Mouse (Mus musculus): Measurements from ENCODE around the gene Zfp467. TPM values are rescaled to one million over a fixed set of nuclear protein-coding genes. Genes with fewer than 3 reads are reported as not detected.

Zfp467 gene
- polyA plus RNA-seq (2012; rRNA removed): 67.0 and 80.0 TPM in 2 replicates

DNA sequence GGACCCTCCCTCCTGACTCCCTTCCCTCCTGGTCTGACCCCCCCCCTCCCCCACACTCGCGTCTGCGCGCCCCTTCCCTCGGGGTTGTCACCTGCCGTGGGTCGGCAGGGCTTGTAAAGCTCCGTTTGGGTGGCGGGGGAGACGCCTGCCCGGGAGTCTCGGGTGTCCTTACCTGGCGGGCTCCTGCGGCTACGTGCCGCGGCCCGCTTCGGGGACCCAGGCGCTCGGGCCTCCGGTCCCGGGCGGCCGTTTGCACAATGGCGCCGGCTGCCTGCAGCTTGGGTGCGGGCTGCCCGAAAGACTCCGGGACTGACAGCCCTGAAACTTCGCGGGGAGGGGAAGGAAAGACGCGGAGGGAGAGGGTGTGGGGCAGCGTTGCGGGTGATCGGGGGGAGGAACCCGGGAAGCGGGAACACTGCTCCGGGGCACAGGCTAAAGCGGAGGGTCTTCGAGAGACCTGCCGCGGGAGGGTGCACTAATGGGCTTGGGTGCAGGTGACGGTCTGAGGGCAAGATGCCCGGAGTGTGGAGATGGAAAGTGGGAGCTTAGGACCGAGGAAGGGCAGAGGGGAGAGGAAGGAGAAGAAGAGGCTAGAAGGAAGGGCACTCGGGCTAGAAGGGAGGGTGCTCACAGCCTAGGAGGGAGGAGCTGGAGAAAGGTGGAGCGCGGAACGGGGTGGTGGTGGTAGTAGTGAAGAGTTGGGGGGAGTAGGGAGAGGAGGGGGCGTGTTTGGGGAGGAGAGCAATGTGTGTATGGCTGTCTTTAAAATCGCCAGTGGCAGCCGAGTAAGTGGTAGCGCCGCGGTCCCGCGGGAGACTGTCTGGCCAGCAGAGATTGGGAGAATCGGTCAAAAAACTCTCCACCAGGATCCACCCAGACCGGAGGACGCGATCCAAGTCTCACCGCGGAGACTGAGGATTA, at the start of gene Zfp467:
Gene Zfp467, minus strand, starts transcription at position 645 of the 921 bp plus-strand sequence.
- WGBS: 1% methylated on average over 65 of the region's 65 CpGs
- H3K4me3 ChIP-seq (ENCODE audit: insufficient read depth, low read depth, low read length): peak within 1 kb of the TSS; percentile 77
- H3K27me3 ChIP-seq (replicated peaks; ENCODE audit: control insufficient read depth, insufficient read depth, low read length): no peaks in the 10 kb centered on the region
- H3K36me3 ChIP-seq (ENCODE audit: control insufficient read depth, insufficient read depth, low read length): no peaks in the 10 kb centered on the region; the same call in 1 of the 2 replicates
- peaks cover 16% of the 10 kb centered on the region; the same call in 1 of the 2 replicates for H3K4me1 ChIP-seq (ENCODE audit: control insufficient read depth, insufficient read depth, low read length)
- TF ChIP-seq POLR2A (IDR thresholded peaks at IDR 0.05; ENCODE audit: low read depth, low read length): peak; percentile 80
- no peak for TF ChIP-seq CTCF (conservative IDR thresholded peaks at IDR 0.05; ENCODE audit: insufficient read depth, insufficient read length, low read depth, low read length)
- peak; percentile 77 for DNase-seq
- peak within 1 kb of the TSS; percentile 100 for H3K27ac ChIP-seq (ENCODE audit: insufficient read depth, low read depth, low read length)

DNA sequence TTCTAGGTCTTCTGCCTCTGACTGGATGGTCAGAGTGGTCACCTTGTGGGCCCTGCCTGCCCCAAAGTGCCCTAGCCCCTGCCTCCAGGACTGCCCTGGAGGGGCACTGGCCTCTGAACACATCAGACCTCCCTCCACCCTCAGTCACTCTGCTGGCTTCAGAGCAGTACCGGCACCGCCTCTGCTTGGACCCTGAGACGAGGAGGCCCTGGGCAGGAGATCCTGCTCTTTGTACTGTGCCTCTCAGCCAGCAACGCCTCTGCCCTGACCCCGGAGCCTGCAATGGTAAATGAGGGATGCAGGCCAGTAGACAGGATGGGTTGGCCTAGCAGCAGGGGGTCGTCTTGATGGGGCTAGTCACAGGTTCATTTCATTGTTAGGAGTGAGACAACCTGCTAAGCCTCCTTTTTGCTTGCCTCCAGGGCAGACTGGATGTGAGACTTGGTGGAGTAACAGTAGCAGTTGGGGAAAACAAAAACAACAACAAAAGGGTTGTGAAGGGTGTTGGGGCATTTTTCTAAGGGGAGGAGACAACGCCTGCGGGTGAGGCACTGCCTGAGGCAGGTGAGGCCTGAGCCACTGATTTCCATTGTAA, 47.6 kb upstream of the Zfp467 start:
- Histone ChIP-seq H3K27ac (ENCODE audit: insufficient read depth, low read depth, low read length) (no peak overlapping the region), H3K4me1 (ENCODE audit: control insufficient read depth, insufficient read depth, low read length) (no peaks in the 10 kb centered on the region), H3K27me3 (replicated peaks; ENCODE audit: control insufficient read depth, insufficient read depth, low read length) (no peaks in the 10 kb centered on the region), H3K36me3 (ENCODE audit: control insufficient read depth, insufficient read depth, low read length) (no peaks in the 10 kb centered on the region), H3K4me3 (ENCODE audit: insufficient read depth, low read depth, low read length) (no peak overlapping the region)
- TF ChIP-seq POLR2A (IDR thresholded peaks at IDR 0.05; ENCODE audit: low read depth, low read length) (no peak), CTCF (conservative IDR thresholded peaks at IDR 0.05; ENCODE audit: insufficient read depth, insufficient read length, low read depth, low read length) (no peak)
- WGBS: 33% methylated on average over 8 of the region's 8 CpGs
- DNase-seq: peak; percentile 78

DNA sequence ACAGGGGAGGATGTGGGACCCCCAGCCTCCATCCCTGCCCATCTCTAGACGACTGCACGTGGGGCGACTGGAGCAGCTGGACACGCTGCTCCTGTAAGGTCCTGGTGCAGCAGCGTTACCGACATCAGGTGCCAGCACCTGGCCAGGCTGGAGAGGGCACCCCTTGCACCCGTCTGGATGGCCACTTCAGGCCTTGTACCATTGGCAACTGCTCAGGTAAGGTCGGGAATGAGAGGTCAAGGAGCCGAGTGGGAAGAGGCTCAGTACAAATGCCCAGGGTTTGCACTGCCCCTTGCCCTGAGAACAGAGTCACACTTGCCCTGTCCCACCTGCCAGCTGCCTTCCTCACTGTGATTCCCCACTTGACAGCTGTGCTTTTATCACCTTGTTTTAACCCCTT, 45.7 kb upstream of the Zfp467 start:
- Histone ChIP-seq H3K4me3 (ENCODE audit: insufficient read depth, low read depth, low read length) (no peak overlapping the region), H3K36me3 (ENCODE audit: control insufficient read depth, insufficient read depth, low read length) (no peaks in the 10 kb centered on the region), H3K27ac (ENCODE audit: insufficient read depth, low read depth, low read length) (no peak overlapping the region), H3K27me3 (replicated peaks; ENCODE audit: control insufficient read depth, insufficient read depth, low read length) (no peaks in the 10 kb centered on the region), H3K4me1 (ENCODE audit: control insufficient read depth, insufficient read depth, low read length) (no peaks in the 10 kb centered on the region)
- TF ChIP-seq POLR2A (IDR thresholded peaks at IDR 0.05; ENCODE audit: low read depth, low read length): no peak
- TF ChIP-seq CTCF (conservative IDR thresholded peaks at IDR 0.05; ENCODE audit: insufficient read depth, insufficient read length, low read depth, low read length): no peak
- WGBS: 70% methylated on average over 9 of the region's 9 CpGs
- DNase-seq: peak; percentile 25

DNA sequence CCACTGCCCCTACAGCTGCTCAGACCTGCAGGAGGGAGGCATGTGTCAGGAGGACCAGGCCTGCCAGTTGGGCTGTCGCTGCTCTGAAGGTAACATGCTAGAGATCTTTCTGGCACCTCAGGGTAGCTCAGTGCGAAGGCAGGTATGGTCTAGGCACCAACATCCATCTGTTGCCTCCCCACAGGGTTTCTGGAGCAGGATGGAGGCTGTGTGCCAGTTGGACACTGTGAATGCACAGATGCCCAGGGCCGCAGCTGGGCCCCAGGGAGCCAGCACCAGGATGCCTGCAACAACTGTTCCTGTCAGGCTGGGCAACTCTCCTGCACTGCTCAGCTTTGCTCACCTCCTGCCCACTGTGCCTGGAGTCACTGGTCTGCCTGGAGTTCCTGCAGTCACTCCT, 44.1 kb upstream of the Zfp467 start:
- Histone ChIP-seq H3K36me3 (ENCODE audit: control insufficient read depth, insufficient read depth, low read length) (no peaks in the 10 kb centered on the region), H3K4me1 (ENCODE audit: control insufficient read depth, insufficient read depth, low read length) (no peaks in the 10 kb centered on the region), H3K27me3 (replicated peaks; ENCODE audit: control insufficient read depth, insufficient read depth, low read length) (no peaks in the 10 kb centered on the region), H3K4me3 (ENCODE audit: insufficient read depth, low read depth, low read length) (no peak overlapping the region), H3K27ac (ENCODE audit: insufficient read depth, low read depth, low read length) (no peak overlapping the region)
- 98% methylated on average over 3 of the region's 3 CpGs for WGBS
- no peak for DNase-seq
- TF ChIP-seq CTCF (conservative IDR thresholded peaks at IDR 0.05; ENCODE audit: insufficient read depth, insufficient read length, low read depth, low read length) (no peak), POLR2A (IDR thresholded peaks at IDR 0.05; ENCODE audit: low read depth, low read length) (no peak)

DNA sequence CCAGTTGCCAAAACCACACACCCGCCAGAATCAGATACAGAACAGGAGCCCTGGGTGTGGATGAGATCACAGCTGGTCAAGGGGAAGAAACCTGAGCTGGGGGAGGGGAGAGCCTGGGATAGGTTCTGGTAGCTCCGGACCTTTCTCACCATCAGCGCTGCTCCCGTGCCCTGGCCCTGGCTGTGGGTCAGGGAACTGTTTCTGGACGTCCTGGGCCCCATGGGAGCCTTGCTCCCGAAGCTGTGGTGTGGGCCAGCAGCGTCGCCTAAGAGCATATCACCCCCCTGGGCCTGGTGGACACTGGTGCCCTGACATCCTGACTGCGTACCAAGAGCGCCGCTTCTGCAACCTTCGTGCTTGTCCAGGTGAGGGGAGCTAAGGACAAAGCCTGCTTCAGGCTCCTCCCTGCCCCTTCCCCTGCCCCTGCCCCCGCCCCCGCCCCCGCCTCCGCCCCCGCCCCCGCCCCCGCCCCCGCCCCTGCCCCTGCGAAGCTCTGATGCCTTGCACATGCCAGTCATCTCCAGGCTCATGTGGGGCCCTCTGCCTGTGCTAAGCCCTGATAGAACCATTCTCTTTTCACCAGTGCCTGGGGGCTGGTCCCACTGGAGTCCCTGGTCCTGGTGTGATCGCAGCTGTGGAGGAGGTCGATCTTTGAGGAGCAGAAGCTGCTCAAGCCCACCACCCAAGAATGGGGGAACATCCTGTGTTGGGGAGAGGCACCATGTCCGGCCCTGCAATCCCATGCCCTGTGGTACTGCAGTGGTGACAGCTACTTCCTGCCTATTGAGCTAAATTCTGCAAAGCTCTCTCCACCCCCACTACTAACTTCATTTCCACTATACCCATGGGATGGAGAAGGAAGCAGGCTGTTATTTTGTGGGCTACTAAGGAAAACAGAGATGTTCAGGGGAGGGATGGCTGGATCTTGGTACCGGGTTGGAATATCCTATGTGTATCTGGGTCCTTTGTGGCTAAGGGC, 42.4 kb upstream of the Zfp467 start:
- DNase-seq: peak; percentile 27
- H3K27me3 ChIP-seq (replicated peaks; ENCODE audit: control insufficient read depth, insufficient read depth, low read length): no peaks in the 10 kb centered on the region
- H3K36me3 ChIP-seq (ENCODE audit: control insufficient read depth, insufficient read depth, low read length): no peaks in the 10 kb centered on the region
- no peaks in the 10 kb centered on the region for H3K4me1 ChIP-seq (ENCODE audit: control insufficient read depth, insufficient read depth, low read length)
- peak overlapping the region; percentile 18; the same call in 1 of the 2 replicates for H3K27ac ChIP-seq (ENCODE audit: insufficient read depth, low read depth, low read length)
- no peak overlapping the region for H3K4me3 ChIP-seq (ENCODE audit: insufficient read depth, low read depth, low read length)
- TF ChIP-seq CTCF (conservative IDR thresholded peaks at IDR 0.05; ENCODE audit: insufficient read depth, insufficient read length, low read depth, low read length): no peak
- no peak for TF ChIP-seq POLR2A (IDR thresholded peaks at IDR 0.05; ENCODE audit: low read depth, low read length)
- WGBS: 20% methylated on average over 18 of the region's 25 CpGs

DNA sequence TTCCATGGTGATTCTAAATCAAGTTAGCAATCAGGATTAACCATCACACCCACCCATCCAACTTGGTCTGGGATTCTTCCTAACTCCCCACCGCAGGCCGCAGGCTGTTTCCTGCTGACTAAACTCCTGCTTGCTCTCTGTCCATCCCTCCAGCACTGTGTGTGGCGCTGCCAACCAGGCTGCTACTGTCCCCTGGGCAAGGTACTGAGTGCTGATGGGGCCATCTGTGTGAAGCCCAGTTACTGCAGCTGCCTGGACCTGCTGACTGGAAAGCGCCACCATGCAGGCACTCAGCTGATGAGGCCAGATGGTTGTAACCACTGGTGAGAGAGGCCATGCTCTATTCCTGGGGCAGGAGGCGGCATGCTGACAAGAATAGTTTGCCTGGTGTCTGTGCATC, 36.9 kb upstream of the Zfp467 start:
- 90% methylated on average over 5 of the region's 5 CpGs for WGBS
- Histone ChIP-seq H3K27me3 (replicated peaks; ENCODE audit: control insufficient read depth, insufficient read depth, low read length) (no peaks in the 10 kb centered on the region), H3K27ac (ENCODE audit: insufficient read depth, low read depth, low read length) (no peak overlapping the region), H3K36me3 (ENCODE audit: control insufficient read depth, insufficient read depth, low read length) (no peaks in the 10 kb centered on the region), H3K4me3 (ENCODE audit: insufficient read depth, low read depth, low read length) (no peak overlapping the region), H3K4me1 (ENCODE audit: control insufficient read depth, insufficient read depth, low read length) (no peaks in the 10 kb centered on the region)
- TF ChIP-seq CTCF (conservative IDR thresholded peaks at IDR 0.05; ENCODE audit: insufficient read depth, insufficient read length, low read depth, low read length) (no peak), POLR2A (IDR thresholded peaks at IDR 0.05; ENCODE audit: low read depth, low read length) (no peak)
- no peak for DNase-seq

All from kidney, adult 2 months (tissue).